14 mouse cellular contexts compared by ENCODE assay signal in the genomic region with DNA sequence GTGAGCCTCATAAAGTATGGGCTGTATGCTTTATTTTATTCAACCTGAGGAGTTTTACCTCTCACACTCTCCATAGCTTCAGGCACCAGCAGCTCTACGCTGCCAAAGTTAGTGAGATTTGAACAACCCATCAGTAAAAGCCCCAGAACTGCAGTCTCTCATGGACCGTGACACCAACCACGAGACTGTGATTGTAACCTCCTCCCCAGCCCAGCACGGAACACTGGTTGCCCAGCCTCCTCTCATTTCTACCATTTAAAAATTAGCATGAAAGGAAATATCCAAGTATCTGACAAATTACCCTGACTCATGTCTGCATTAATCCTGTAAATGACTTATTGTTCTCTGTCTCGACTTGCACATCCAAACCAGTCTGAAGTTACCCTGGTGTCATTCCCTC. TPM values are rescaled to one million over a fixed set of nuclear protein-coding genes. Genes with fewer than 3 reads are reported as not detected.
DNase-seq lines count a peak whose midpoint lies in the region; ATAC-seq lines count a peak whose summit lies in the region.
"Had no signal": no experiment of that assay in that cellular context is flagged by ENCODE, and none has a peak within 500 bp of the region (broad histone marks: within the 10 kb centered on the region; RNA-seq: fewer than 3 reads in every experiment).

No protein-coding gene starts in this region.

- no peak overlapping the region for H3K4me2 ChIP-seq in kidney, embryonic 16.5 days (replicated peaks; ENCODE audit: low read depth, low read length)
- peak overlapping the region; percentile 27 for H3K4me2 ChIP-seq in embryonic facial prominence, embryonic 15.5 days (replicated peaks)
- H3K4me2 ChIP-seq in hindbrain, embryonic 16.5 days (ENCODE audit: low read length) = no peak overlapping the region
- no peak overlapping the region for H3K4me2 ChIP-seq in neural tube, embryonic 15.5 days
- H3K4me2 ChIP-seq: kidney, embryonic 15.5 days; liver, embryonic 13.5 days had no signal

- no peak overlapping the region for H3K9ac ChIP-seq in kidney, embryonic 16.5 days (replicated peaks; ENCODE audit: low read length)
- no peak overlapping the region for H3K9ac ChIP-seq in embryonic facial prominence, embryonic 15.5 days
- H3K9ac ChIP-seq in hindbrain, embryonic 16.5 days (ENCODE audit: low read depth, low read length) = no peak overlapping the region
- no peak overlapping the region for H3K9ac ChIP-seq in neural tube, embryonic 15.5 days (replicated peaks)
- H3K9ac ChIP-seq: kidney, embryonic 15.5 days; liver, embryonic 13.5 days had no signal

- H3K36me3 ChIP-seq in kidney, embryonic 16.5 days (ENCODE audit: insufficient read depth, low read length) = no peaks in the 10 kb centered on the region
- no peaks in the 10 kb centered on the region for H3K36me3 ChIP-seq in embryonic facial prominence, embryonic 15.5 days
- H3K36me3 ChIP-seq in hindbrain, embryonic 16.5 days (ENCODE audit: control insufficient read depth, insufficient read depth, low read length) = no peaks in the 10 kb centered on the region
- no peaks in the 10 kb centered on the region for H3K36me3 ChIP-seq in neural tube, embryonic 15.5 days
- H3K36me3 ChIP-seq: kidney, embryonic 15.5 days; liver, embryonic 13.5 days had no signal

- H3K4me1 ChIP-seq in kidney, embryonic 16.5 days (ENCODE audit: insufficient read depth, low read length) = peaks cover 8% of the 10 kb centered on the region
- H3K4me1 ChIP-seq in embryonic facial prominence, embryonic 15.5 days = peaks cover 23% of the 10 kb centered on the region
- peaks cover 6% of the 10 kb centered on the region for H3K4me1 ChIP-seq in hindbrain, embryonic 16.5 days (ENCODE audit: control insufficient read depth, insufficient read depth, low read depth, low read length)
- H3K4me1 ChIP-seq in neural tube, embryonic 15.5 days = peaks cover 16% of the 10 kb centered on the region
- H3K4me1 ChIP-seq: liver, embryonic 13.5 days had no signal

- no peak overlapping the region for H3K27ac ChIP-seq in kidney, embryonic 16.5 days (ENCODE audit: low read length)
- H3K27ac ChIP-seq in embryonic facial prominence, embryonic 15.5 days (replicated peaks) = peak overlapping the region; percentile 88
- H3K27ac ChIP-seq in hindbrain, embryonic 16.5 days (ENCODE audit: low read depth, low read length) = 0 out of 2 replicates have a peak overlapping the region, but pooled peaks have one; percentile 5
- H3K27ac ChIP-seq in neural tube, embryonic 15.5 days (replicated peaks) = peak overlapping the region; percentile 42; the same call in 1 of the 2 replicates
- H3K27ac ChIP-seq: kidney, embryonic 15.5 days; liver, embryonic 13.5 days had no signal

- no peaks in the 10 kb centered on the region for H3K27me3 ChIP-seq in kidney, embryonic 16.5 days (ENCODE audit: insufficient read depth, low read length)
- no peaks in the 10 kb centered on the region for H3K27me3 ChIP-seq in embryonic facial prominence, embryonic 15.5 days
- H3K27me3 ChIP-seq in hindbrain, embryonic 16.5 days (replicated peaks; ENCODE audit: control insufficient read depth, insufficient read depth, low read length) = no peaks in the 10 kb centered on the region
- H3K27me3 ChIP-seq in neural tube, embryonic 15.5 days (replicated peaks) = no peaks in the 10 kb centered on the region
- H3K27me3 ChIP-seq: kidney, embryonic 15.5 days; liver, embryonic 13.5 days had no signal

- 39% methylated on average over 5 of the region's 5 CpGs for WGBS in kidney, embryonic 16.5 days
- 29% methylated on average over 5 of the region's 5 CpGs for WGBS in embryonic facial prominence, embryonic 15.5 days
- WGBS in hindbrain, embryonic 16.5 days = 39% methylated on average over 5 of the region's 5 CpGs
- 53% methylated on average over 5 of the region's 5 CpGs for WGBS in neural tube, embryonic 15.5 days

- H3K4me3 ChIP-seq in kidney, embryonic 16.5 days (ENCODE audit: low read length) = no peak overlapping the region
- no peak overlapping the region for H3K4me3 ChIP-seq in embryonic facial prominence, embryonic 15.5 days (replicated peaks)
- no peak overlapping the region for H3K4me3 ChIP-seq in hindbrain, embryonic 16.5 days (ENCODE audit: low read length)
- H3K4me3 ChIP-seq in neural tube, embryonic 15.5 days (replicated peaks) = no peak overlapping the region
- H3K4me3 ChIP-seq: kidney, embryonic 15.5 days; liver, embryonic 13.5 days had no signal

- ATAC-seq in kidney, embryonic 16.5 days (ENCODE audit: low FRiP score, low TSS enrichment) = peak; percentile 57; the same call in 1 of the 2 replicates
- 0 out of 2 replicates have a peak, but pooled peaks have one; percentile 12 for ATAC-seq in embryonic facial prominence, embryonic 15.5 days (ENCODE audit: insufficient number of reproducible peaks, low FRiP score, low TSS enrichment, low read depth)
- peak; percentile 34; the same call in 1 of the 2 replicates for ATAC-seq in hindbrain, embryonic 16.5 days
- ATAC-seq in neural tube, embryonic 15.5 days (ENCODE audit: low FRiP score) = no peak; the same call in 1 of the 2 replicates
- ATAC-seq in CD4-positive, CD25-positive, alpha-beta regulatory T cell, adult 4 months = no peak
- ATAC-seq: lung, postnatal 0 days had no signal

- DNase-seq in kidney, adult 11 months = no peak
- DNase-seq in adrenal gland, postnatal 25 days = no peak
- DNase-seq: cerebellum, adult 8-10 months; heart, adult 18-20 months; liver, embryonic 13.5 days; thymus, adult 2 months had no signal

- H3K9me3 ChIP-seq in kidney, embryonic 16.5 days (ENCODE audit: low read length) = no peaks in the 10 kb centered on the region
- H3K9me3 ChIP-seq in embryonic facial prominence, embryonic 15.5 days (replicated peaks) = no peaks in the 10 kb centered on the region
- no peaks in the 10 kb centered on the region for H3K9me3 ChIP-seq in hindbrain, embryonic 16.5 days (ENCODE audit: control insufficient read depth, low read length)
- no peaks in the 10 kb centered on the region for H3K9me3 ChIP-seq in neural tube, embryonic 15.5 days (replicated peaks)
- H3K9me3 ChIP-seq: kidney, embryonic 15.5 days; liver, embryonic 13.5 days had no signal

RNA-seq across cellular contexts. Expression of a gene that starts 23.2 kb away (rescaled TPM):
- 9.4 and 10.6 TPM in 2 replicates for polyA plus RNA-seq in kidney, embryonic 16.5 days (2015; fragmentation: Nextera tagmentation; extraction: Ambion mirVana)
- 29.2 and 34.7 TPM in 2 replicates for polyA plus RNA-seq in embryonic facial prominence, embryonic 15.5 days (2015; fragmentation: Nextera tagmentation; extraction: Ambion mirVana)
- polyA plus RNA-seq in hindbrain, embryonic 16.5 days (2015; fragmentation: Nextera tagmentation; extraction: Ambion mirVana) = 11.7 and 12.2 TPM in 2 replicates
- polyA plus RNA-seq in neural tube, embryonic 15.5 days (2015; fragmentation: Nextera tagmentation; extraction: Ambion mirVana) = 8.9 and 9.8 TPM in 2 replicates
- total RNA-seq in adrenal gland, postnatal 25 days (2021) = 1.8 and 2.8 TPM in 2 replicates
- polyA plus RNA-seq in CD4-positive, CD25-positive, alpha-beta regulatory T cell, adult 4 months (2017; shearing (Covaris generic)) = under 1 TPM in 1 of 2 experiments, not detected in 1; 0.33 TPM

RNA-seq across cellular contexts. Expression of a gene that starts 58.1 kb away (rescaled TPM):
- not detected in 2 replicates for polyA plus RNA-seq in kidney, embryonic 16.5 days (2015; fragmentation: Nextera tagmentation; extraction: Ambion mirVana)
- 0.22 and 0.52 TPM in 2 replicates for polyA plus RNA-seq in embryonic facial prominence, embryonic 15.5 days (2015; fragmentation: Nextera tagmentation; extraction: Ambion mirVana)
- polyA plus RNA-seq in hindbrain, embryonic 16.5 days (2015; fragmentation: Nextera tagmentation; extraction: Ambion mirVana) = not detected in 2 replicates
- not detected in 2 replicates for polyA plus RNA-seq in neural tube, embryonic 15.5 days (2015; fragmentation: Nextera tagmentation; extraction: Ambion mirVana)
- total RNA-seq in adrenal gland, postnatal 25 days (2021) = not detected in 2 replicates
- polyA plus RNA-seq in CD4-positive, CD25-positive, alpha-beta regulatory T cell, adult 4 months (2017; shearing (Covaris generic)) = not detected
- total RNA-seq: heart, adult 18-20 months; left cerebral cortex, postnatal 36 days had no signal
- polyA plus RNA-seq: kidney, embryonic 15.5 days; liver, embryonic 13.5 days; thymus, adult 2 months had no signal

Comparison
In these comparisons a context has a peak if more than half of its experiments do, and no peak if none do; other contexts are left out.
1. ATAC-seq: peak in kidney, embryonic 16.5 days (single experiment), embryonic facial prominence, embryonic 15.5 days (single experiment) and hindbrain, embryonic 16.5 days (single experiment); none in neural tube, embryonic 15.5 days (single experiment) and CD4-positive, CD25-positive, alpha-beta regulatory T cell, adult 4 months (single experiment).